Mouse (Mus musculus) cerebellum, adult 9-10 months (tissue): ENCODE data around the gene Dtx3.
"Not testable (repeated sequence)": the region's sequence is repeated elsewhere in the genome, so short reads cannot be mapped to it uniquely, and the experiment has no call there.

Source experiments
- DNase-seq: peaks from one replicate; pipeline ENCODE4 v3.0.0; 2022

Gene Dtx3

GRCm38 (mm10) chr10:127203106-127203505 lies 7.6 kb upstream of the Dtx3 start:
- no peak for DNase-seq

DNA sequence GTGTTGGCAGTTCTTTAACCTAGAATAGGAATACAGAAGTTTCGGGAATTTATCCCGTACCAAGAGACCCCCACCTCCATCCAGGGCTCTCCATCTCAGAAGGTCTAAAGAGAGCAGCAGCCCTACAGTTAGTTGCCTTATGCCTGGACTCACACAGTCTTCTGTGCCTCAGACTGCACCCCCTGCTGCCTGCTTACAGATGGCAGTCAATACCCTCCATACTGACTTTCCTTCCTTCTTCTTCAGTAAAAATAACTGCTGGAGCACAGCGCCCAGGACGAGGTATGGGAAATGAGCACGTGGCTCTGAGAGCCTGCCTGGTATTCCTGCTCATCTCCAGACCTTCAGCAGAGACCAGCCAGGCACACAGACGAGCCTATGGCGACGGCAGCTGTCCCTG lies 4.8 kb upstream of the Dtx3 start:
- DNase-seq, result no peak

- no peak for DNase-seq
Measured at GRCm38 (mm10) chr10:127199474-127199873, 3.9 kb upstream of the Dtx3 start.

DNA sequence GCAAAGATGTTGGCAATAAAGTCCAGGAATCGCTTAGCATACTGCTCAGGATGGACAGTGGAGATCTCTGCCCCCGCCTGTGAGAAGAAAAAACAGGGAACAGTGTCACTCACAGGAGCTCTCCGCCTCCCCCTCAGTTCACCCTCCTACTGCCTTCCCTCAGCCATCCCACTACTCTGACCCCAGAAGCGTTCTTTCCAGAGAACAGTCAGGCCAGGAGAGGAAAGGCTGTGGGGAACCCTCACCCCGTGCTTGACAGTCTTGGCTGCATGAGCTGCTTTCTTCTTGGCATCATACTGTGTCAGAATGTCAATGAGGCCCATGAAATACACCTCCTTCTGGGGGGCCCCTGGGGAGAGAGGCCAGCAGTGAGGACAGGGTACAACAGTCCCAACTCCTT lies 3.5 kb upstream of the Dtx3 start:
- DNase-seq, result no peak

- DNase-seq, result no peak
Measured at GRCm38 (mm10) chr10:127198492-127198891, 3.0 kb upstream of the Dtx3 start.

DNA sequence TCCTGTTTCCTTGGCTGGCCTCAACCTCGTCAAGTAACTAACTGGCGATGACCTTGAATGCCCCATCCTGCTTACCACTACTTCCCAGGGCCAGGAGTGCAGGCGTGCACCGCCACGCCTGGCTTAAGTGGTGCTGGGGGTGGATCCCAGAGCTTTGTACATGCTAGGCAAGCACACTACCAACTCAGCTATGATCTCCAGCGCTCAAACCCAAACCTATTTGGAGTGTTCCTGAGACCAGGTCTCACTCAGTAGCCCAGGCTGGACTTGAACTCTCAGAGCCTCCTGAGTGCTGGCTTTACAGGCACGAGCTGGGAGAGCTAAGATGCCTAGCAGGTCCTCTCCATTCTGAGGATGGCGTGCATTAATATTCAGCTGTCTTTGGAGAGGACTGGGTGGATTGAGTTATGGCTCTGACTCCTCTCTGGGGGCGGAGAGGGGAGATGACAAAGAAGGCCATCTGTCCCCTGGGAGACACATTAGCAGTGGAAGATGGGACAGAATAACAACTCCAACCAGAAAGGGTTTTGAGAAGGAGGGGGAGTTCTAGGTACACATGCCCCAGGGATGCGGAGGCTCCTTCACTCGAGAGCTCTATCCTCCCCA lies 2.1 kb upstream of the Dtx3 start:
- no peak for DNase-seq

- DNase-seq, result no peak
Measured at GRCm38 (mm10) chr10:127197104-127197503, 1.6 kb upstream of the Dtx3 start.

GRCm38 (mm10) chr10:127196392-127196791 lies 864 bp upstream of the Dtx3 start:
- DNase-seq, result peak; percentile 76

- DNase-seq, result peak; percentile 78
Measured at GRCm38 (mm10) chr10:127194428-127195327, 850 bp downstream of the Dtx3 start.

- DNase-seq, result no peak
Measured at GRCm38 (mm10) chr10:127193011-127193410, 2.5 kb downstream of the Dtx3 start.

DNA sequence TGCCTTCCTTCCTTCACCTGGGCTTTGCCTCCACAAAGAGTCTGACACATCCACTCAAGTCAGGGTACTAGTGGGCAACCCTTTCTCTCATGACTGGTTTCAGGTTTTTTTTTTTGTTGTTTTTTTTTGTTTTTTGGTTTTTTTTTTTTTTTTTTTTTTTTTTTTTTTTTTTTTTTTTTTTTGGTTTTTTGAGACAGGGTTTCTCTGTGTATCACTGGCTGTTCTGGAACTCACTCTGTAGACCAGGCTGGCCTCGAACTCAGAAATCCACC lies 3.5 kb downstream of the Dtx3 start:
- DNase-seq, result not testable (repeated sequence)

DNA sequence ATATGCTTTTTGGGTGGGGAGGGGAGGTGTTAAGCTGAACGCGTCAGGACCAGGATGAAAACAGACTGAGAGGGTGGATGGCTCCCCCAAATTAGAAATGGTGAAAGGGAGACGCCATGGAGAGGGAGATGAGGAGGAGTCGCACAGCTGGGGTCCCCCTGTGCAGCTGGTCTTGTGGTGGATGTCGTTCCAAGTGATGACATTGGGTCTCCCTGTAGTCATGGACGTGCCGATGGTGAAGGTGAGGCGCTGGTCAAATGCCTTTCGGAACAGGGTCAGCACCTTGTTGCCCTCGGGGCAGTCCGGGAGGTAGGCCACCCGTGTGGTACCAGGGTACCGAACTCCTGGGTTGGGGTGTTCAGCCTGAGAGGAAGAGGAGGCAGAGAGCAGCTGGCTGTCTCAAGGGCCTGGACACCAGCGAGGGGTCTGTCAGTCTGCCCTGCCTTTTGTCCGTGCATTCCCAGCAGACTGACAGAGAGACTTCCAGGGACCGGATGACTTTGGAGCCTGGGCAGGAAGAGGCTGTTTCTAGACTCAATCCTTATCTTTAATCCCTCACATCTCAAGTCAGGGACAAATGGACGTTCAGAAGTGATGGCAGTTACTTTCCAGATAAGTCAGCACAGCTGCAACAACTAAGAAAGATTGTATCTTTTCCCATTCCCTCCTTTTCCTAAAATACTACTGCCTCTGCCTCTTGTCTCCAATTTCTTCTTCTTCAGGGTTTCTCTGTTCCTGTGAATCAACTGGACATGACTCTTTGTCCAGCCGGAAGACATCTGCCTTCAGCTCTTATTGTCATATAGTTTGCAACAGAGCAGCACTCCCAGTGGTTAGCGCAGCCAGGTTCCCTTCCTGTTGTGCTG lies 4.1 kb downstream of the Dtx3 start:
- no peak for DNase-seq

DNA sequence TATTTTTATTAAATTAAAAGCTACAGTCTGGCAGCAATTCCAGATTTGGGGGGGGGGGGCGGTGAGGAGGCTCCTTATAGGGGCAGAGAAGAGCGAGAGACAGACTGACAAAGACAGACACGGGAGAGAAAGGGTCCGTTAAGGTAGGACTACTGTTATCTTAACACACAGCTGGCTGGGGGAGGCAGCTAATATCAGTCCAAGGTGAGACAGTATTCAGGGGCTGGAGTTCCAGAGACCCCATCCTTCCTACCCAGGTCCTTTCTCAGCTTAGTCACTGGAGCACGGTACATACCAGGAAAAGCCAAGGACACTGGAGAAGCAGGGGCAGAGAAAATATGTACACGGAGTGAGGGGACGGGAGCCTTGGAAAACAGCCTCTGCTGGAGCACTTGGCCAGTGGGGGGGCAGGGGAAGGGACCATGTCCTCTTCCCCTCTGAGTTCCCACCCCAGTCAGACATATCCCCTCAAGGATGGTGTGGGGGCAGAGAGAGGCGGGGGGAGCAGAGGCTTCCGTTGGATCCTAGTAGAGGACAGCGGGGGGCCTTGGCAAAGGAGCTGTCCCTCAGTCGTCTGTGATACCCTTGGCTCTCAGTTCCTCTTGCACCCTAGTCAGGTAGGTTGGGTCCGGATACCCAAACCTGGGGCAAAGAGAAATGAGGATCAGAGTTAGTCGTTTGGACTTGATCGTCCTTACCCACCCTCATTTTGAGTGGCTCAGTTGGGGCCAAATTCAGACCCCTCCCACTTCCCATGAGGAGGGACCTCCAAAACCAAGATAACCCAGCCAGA lies 4.9 kb downstream of the Dtx3 start:
- no peak for DNase-seq

DNA sequence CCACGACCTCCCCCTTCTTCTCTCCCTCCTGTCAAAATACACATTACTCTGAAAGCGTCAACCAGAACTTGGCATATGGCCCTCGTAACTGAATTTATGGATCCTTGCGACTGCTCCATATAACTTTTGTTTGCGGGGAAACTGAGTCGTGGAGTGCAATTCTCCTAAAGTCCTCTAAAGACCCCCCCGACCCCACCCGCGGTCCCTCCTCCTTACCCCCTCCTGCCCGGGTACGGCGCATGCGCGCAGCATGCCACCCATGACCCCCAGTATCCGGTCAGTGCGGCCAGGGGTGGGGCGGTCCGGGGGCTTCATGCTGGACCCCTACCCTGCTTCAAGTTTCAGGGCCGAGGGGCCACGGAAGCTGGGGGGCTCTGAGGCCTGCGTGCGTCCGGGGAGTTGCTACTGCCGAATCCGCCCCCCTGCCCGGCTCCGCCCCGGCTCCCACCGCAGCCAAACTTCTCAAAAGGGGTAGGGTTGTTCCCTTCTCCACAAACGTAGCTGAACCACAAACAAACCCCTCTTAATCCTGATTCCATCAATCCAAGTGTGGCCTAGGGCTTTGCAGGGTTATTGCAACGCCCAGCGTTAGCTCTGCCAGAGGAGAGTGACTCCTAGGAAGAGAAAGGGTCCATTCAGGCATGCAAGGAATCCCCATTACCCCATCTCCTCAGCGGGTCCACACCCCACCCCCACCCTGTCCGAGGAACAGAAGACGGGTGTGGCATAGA lies 5.7 kb downstream of the Dtx3 start, which contains the start of gene Arhgef25:
Gene Arhgef25, minus strand, starts transcription at position 433 of the 731 bp plus-strand sequence.
- peak; percentile 54 for DNase-seq

- DNase-seq, result peak; percentile 69
Measured at GRCm38 (mm10) chr10:127189116-127189650, 6.3 kb downstream of the Dtx3 start.

- DNase-seq, result peak; percentile 70
Measured at GRCm38 (mm10) chr10:127188465-127189115, 6.9 kb downstream of the Dtx3 start.

GRCm38 (mm10) chr10:127188079-127188453 lies 7.5 kb downstream of the Dtx3 start:
- DNase-seq, result no peak

GRCm38 (mm10) chr10:127187371-127188078 lies 8.0 kb downstream of the Dtx3 start:
- peak; percentile 76 for DNase-seq

- DNase-seq, result no peak
Measured at GRCm38 (mm10) chr10:127186451-127186850, 9.1 kb downstream of the Dtx3 start.

DNA sequence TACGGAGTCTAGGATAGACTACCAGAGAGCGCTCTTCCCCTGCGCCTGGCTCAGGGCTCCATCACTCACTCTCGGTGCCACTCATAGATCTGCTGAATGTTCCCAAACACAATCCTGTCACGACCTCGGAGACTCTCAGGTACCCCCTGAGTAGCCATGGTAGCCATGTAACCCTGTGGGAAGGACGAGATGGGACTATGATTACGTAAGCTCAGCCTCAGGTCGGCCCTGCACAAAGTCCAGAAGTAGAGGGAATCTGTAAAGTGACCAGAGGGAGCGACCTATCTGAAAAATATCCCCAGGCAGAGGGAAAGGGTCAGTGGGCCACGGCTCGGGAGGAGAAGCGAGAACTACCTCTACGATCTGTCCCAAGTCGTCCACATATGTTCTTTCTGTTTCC lies 10.0 kb downstream of the Dtx3 start:
- no peak for DNase-seq

GRCm38 (mm10) chr10:127185101-127185500 lies 10.4 kb downstream of the Dtx3 start:
- DNase-seq, result no peak
